Mouse (Mus musculus): ENCODE measurements around the gene Gm45808. TPM values are rescaled to one million over a fixed set of nuclear protein-coding genes. Genes with fewer than 3 reads are reported as not detected.

Gm45808 gene
- polyA plus RNA-seq (2012; rRNA removed) = not detected in 2 replicates

DNA sequence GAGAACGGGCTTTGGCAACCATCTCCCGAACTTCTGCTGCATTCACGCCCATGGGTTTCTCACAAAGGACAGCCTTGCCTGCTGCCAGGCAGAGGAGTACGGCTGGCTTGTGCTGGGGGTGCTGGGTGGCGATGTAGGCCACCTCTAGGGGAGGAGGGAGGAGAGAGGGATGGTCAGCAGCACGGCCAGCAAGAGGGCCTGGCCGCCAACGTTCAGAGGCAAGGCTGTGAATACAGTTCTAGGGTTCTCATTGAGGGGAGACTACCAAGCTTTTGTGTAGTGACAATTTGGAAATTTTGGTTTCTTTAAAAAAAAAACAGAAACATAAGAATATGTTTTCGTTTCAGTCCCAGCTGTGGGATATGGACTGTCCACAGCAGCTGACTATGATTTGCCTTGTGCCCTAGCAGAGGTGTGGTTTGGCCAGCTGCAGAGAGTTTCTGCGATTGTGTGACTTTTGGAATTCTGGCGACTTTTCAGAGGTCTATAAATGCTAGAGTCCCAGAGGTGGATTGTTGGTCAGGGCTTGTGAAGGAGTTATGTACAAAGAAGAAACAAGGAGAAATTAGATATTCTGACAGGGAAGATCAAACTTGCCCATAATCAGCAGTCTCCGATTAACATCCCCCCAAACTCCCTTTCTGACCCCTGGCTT lies at the start of gene Gm45808:
TSS of gene Gm45808 (minus strand) at position 51 of the 655 bp plus-strand sequence.

DNA sequence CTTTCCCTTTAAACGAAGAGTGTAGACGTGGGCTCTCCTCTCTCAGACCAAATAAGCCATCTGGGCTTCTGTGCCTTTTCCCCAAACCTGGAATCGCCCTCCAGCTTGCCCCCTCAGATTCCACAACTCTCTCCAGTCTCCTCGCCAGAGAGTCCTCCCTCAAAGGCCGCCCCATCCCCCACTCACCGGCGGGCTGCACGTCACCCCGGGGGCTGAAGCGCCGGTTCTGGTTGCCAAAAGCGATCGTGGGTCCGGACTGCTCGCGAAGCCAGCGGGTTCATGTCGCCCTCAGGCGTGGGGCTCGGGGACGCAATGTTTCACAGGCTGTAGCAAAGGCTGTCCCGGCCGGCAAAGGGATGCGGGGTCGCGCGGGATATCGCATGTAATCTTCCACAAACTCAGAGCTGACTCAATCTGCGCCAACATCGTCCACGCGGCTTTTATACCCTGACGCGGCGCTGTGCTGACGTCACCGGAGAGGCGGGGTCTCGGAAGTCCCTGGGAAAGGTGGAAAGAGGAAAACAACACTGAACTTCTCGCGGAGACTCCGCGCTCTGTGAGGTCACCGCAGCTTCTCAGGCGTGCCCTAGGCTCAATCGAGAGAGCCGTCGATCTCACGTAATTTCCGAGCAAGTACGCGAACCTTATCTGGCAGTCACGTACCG lies 39.3 kb upstream of the Gm45808 start, which contains the start of the genes Ppp1r15a and Plekha4:
TSS of gene Ppp1r15a (minus strand) at position 460 of the 665 bp plus-strand sequence.
TSS of gene Plekha4 (plus strand) at position 522 of the 665 bp plus-strand sequence.

DNA sequence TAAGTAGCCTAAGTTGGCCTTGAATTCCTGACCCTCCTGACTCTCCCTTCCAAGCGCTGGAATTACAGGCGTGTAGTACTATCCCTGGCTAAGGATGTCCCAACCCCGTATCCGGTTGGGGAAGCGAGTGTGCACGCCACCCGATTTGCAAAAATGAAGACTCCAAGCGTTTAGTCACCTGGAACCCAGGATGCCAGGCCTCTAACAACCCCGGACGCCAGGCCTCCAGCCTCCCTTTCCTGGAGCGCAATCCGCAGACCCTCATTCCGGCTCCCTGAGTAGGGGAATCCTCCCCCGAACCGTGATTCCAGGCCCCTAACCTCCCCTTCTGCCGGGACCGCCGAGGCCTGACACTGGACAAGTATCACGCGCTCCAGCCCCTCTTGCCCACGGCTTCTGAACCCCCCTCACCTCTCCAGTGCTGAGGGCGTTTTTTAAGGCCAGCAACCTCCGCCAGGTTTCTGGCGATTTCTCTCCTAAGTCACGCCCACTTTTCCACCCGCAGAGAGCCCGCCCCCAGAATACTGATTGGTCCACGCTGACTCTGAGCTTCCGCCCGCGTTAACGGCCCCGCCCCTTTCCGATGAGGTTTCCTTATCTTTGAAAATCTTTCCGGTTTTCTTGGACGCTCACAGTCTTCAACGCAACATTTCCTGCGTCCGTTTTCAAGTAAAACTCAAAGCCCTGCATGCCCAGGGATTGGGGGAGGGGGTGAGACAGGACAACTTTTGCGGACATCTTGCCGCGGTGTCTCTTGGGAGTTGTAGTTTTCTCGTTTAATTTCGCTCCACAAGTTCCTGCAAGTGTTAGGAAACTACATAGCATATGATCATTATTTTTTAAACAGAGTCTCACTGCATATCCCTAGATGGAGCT lies 23.5 kb upstream of the Gm45808 start, which contains the start of gene Nucb1:
TSS of gene Nucb1 (minus strand) at position 495 of the 876 bp plus-strand sequence.

DNA sequence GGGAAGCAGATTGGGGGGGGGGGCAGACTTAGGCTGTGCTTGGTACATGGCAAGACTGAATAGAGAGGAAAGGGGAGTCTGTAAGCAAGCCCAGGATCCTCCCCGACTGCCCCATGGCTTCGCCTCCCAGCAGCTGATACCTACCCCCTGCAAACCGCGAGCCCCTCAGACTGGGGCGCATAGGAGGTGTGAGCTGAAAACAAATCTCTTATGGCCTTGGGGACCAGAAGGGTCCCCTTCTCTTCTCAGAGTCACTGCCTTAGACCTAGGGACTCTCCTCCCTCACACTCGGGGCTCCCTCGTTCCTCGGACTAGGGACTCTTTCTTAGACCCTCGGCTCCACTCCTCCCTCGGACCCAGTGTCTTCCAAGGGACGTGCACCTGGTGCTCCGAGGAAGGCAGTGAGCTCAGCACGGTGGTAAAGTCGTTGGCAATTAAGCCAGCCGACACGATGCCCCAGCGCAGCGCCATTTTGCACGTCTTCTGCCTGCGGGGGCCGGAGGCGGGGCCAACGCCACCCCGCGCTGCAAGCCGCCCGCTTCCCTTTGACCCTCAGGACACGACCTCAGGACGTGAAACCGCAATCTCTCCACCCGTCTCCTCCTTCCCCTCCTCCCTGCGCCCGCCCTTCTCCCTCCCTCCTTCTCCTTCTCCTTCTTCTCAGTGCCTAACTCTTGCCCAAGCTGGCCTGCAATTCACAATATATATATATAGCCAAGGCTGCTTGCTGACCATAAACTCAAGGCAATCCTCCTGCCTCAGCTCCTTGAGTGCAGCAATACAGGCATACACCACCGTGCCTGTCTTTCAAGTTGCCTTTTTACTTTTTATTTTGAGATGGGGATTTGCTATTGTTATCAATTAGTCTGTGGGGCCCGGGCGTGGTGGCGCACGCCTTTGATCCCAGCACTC lies 1.9 kb upstream of the Gm45808 start, which contains the start of gene Dhdh:
TSS of gene Dhdh (minus strand) at position 513 of the 912 bp plus-strand sequence.

DNA sequence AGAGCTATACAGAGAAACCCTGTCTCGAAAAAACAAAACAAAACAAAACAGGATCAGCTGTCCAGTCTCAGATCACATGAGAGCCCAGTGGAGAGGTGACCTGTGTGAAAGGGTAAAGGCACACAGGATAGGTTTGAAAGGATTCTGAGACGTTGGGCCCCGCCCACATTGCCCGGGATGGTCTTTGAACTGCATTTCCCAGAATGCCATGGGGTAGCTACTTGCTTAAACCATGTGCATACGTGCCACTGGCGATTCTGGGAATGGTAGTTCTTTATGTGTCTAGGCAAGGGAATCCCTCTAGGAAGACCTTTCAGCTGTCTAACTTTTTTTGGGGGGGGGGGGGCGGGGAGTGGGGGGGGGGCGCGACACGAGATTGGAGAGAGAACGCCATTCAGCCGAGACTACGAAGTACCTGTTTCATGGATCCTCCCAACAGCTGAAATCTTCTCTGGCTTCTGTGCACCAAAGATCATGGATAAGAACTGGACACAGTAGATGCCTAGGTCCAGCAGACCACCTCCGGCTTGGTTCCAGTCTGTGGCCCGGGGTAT lies 5.2 kb downstream of the Gm45808 start, which contains the start of gene Tulp2:
TSS of gene Tulp2 (plus strand) at position 504 of the 554 bp plus-strand sequence.

DNA sequence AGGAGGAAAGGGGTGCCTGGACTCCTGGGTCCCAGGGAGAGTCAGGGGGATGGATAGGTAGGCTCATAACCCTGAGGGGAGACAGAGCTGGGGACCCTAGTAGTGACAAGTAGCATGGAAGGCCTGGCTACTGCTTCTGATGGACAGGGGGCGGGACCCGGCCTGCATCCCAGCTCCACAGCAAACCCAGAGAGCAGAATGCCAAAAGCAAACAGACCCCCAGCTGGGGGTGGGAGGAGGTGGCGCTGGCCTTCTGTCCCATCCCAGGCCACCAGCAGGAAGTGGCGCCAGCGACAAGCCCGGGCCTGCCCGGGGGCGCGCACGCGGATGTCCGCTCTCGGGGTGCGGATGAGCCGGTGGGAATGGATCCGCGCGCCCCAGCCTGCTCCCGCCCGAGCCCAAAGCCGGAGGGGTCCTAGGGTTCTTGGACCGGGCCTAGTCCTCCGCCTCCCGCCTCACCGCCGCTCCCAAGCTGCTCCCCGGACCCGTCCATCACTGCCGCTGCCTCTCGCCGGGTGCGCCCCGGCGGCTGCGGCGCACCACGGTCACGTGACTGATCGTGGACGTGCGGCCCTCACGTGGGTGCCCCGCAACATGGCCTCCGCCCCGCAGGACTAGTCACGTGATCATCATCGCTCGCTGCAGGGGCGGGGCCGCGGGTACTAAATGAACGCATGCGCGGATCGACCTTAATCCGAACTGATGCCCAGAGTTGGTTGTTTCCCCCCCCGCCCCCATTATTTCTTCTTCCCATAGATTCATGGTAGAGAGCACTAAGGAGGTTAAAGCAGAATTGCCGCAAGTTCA lies 20.1 kb downstream of the Gm45808 start, which contains the start of gene Bax:
TSS of gene Bax (minus strand) at position 616 of the 807 bp plus-strand sequence.

DNA sequence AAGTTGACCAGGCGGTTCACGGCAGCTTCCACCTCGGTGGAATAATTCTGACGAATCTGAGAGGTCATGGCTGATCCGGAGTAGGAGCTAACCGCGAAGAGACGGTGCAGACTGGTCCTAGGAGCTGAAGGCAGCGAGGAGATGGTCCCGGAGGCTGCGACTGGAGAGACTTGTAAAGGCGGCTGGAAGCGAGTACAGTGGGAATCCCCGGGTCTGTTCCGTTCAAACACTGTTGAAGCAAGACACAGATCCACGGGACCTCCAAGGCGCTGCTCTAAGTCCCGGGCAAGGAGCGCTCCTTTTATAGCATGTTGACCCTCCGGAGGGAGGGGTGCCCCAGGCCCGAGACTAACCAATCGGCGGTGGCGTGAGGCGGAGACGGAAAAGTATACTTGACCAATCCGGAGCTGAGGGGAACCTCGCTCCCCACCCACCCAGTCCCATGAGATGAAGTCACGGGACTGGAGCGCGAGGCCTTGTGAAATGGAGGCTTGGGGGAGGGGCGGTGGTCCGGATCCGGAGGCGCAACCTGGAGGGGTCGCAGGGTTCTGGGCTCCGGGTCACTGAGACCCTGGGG lies 27.0 kb downstream of the Gm45808 start, which contains the start of gene Ftl1:
TSS of gene Ftl1 (minus strand) at position 321 of the 577 bp plus-strand sequence.

DNA sequence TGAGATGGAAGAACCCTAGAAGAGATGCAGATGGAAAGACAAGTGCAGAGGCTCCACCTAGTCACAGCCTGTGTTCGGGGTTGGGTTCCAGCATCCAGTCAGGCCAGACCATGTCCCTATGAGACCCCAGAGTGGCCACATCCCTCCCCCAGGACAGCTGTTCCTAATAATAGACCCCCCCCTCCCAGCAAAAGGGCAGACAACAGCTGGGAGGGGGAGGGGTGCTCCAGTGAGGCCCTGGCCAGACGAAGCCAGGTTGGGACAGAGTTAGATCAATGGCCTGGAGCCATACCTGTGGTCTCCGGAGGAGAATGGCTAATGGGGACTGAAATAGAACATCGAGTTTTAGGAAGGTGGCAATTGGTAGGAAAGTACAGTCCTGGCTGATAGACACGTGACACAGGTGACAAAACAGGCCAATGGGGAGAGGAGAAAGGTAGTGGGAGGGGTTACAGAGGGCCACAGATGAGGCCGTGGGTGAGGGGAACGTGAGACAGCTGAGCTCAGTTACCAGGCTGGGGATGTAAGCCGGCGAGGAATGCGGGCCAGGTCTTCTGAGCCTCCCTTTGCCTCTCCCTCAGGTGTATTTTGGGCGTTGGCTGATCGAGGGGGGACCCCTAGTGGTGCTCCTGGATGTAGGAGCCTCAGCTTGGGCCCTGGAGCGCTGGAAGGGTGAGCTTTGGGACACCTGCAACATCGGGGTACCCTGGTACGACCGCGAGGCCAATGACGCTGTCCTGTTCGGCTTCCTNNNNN lies 48.9 kb downstream of the Gm45808 start, which contains the start of gene Ruvbl2:
TSS of gene Ruvbl2 (minus strand) at position 576 of the 756 bp plus-strand sequence.

DNA sequence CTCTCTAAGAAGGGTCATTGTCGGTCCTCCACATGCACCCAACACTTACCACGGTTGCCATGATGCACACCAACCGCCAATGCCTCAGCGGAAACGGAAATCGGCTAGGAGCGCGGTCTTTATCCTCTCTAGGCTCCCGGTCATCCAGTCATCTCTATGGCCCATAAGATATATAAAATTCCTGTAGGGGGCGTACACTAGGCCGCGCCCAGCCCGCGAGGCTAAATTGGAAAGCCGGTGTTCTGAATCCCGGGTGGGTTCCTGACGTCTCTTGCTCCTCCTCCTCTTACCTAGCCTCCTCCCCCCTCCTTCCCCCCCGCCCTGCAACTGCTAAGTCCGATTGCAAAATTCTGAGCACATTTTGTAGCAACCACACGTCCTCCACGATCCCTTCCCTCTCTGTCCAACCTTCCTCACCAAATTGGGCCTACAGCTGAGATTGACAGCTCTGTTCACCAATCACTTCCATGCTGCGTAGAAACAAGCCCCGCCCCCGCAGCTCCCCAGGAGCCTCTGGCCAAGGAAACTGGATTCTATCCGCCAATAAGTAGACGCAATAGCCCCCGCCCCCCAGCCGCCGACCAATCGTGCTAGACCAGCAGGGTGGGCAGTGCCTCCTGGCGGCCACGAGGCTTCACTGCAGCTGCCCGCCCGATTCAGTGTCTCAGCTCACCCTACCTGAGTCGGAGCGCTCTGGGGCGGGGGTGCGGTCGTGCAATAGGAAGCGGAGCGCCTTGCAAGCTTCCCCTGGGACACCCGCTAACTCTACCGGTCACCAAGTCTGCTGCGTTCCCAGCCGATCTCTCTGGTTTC lies 52.2 kb downstream of the Gm45808 start, which contains the start of gene Gys1:
TSS of gene Gys1 (plus strand) at position 642 of the 813 bp plus-strand sequence.

DNA sequence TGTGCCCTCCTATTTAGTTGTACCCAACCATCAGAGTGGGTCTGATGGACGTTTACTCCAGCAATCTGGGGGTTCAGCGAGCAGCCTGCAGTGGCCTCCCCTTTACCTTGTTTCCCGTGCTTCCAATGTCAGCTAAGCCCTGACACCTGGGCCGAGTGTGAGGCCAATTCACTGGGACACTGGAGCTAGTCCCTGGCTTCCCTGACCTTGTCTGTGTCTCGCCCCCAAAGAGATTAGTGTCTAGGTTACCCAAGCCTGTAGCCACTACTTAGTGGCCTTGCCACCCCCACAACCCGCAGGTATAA lies 66.0 kb downstream of the Gm45808 start, which contains the start of gene Lhb:
TSS of gene Lhb (plus strand) at position 206 of the 305 bp plus-strand sequence.

Other genes starting within 250 kb of the Gm45808 start
- gene Cd37, start 247.7 kb downstream of the Gm45808 start, polyA plus RNA-seq (2012; rRNA removed) = 13.2 and 14.5 TPM in 2 replicates
- gene Slc6a16, start 245.7 kb downstream of the Gm45808 start, polyA plus RNA-seq (2012; rRNA removed) = 0.15 and 0.40 TPM in 2 replicates
- gene Slc6a21, start 209.3 kb downstream of the Gm45808 start, polyA plus RNA-seq (2012; rRNA removed) = 0.24 TPM in 1 of 2 replicates, not detected in the other
- 58.6 and 62.0 TPM in 2 replicates for gene Trpm4, start 153.0 kb downstream of the Gm45808 start, polyA plus RNA-seq (2012; rRNA removed)
- gene Hrc, start 151.5 kb downstream of the Gm45808 start, polyA plus RNA-seq (2012; rRNA removed) = 0.46 and 0.51 TPM in 2 replicates
- 11.9 and 12.1 TPM in 2 replicates for gene Ppfia3, start 119.8 kb downstream of the Gm45808 start, polyA plus RNA-seq (2012; rRNA removed)
- 43.0 and 49.1 TPM in 2 replicates for gene Lin7b, start 116.2 kb downstream of the Gm45808 start, polyA plus RNA-seq (2012; rRNA removed)
- gene Snrnp70, start 91.1 kb downstream of the Gm45808 start, polyA plus RNA-seq (2012; rRNA removed) = 271 and 341 TPM in 2 replicates
- gene Kcna7, start 81.2 kb downstream of the Gm45808 start, polyA plus RNA-seq (2012; rRNA removed) = 0.28 and 0.36 TPM in 2 replicates
- gene Ntf5, start 73.1 kb downstream of the Gm45808 start, polyA plus RNA-seq (2012; rRNA removed) = 3.7 and 3.9 TPM in 2 replicates
- 30.6 and 32.8 TPM in 2 replicates for gene Lhb, start 66.0 kb downstream of the Gm45808 start, polyA plus RNA-seq (2012; rRNA removed)
- 61.3 and 69.1 TPM in 2 replicates for gene Gys1, start 52.0 kb downstream of the Gm45808 start, polyA plus RNA-seq (2012; rRNA removed)
- gene Ruvbl2, start 48.7 kb downstream of the Gm45808 start, polyA plus RNA-seq (2012; rRNA removed) = 136 and 158 TPM in 2 replicates
- 3,494 and 4,463 TPM in 2 replicates for gene Ftl1, start 26.9 kb downstream of the Gm45808 start, polyA plus RNA-seq (2012; rRNA removed)
- gene Bax, start 19.9 kb downstream of the Gm45808 start, polyA plus RNA-seq (2012; rRNA removed) = 193 and 194 TPM in 2 replicates
- 33.8 and 34.3 TPM in 2 replicates for gene Tulp2, start 4.9 kb downstream of the Gm45808 start, polyA plus RNA-seq (2012; rRNA removed)
- gene Dhdh, start 2.0 kb upstream of the Gm45808 start, polyA plus RNA-seq (2012; rRNA removed) = 5.4 and 8.6 TPM in 2 replicates
- 409 and 461 TPM in 2 replicates for gene Nucb1, start 23.6 kb upstream of the Gm45808 start, polyA plus RNA-seq (2012; rRNA removed)
- gene Ppp1r15a, start 39.5 kb upstream of the Gm45808 start, polyA plus RNA-seq (2012; rRNA removed) = 57.1 and 60.9 TPM in 2 replicates
- 29.4 and 35.1 TPM in 2 replicates for gene Plekha4, start 39.5 kb upstream of the Gm45808 start, polyA plus RNA-seq (2012; rRNA removed)
- gene Hsd17b14, start 68.1 kb upstream of the Gm45808 start, polyA plus RNA-seq (2012; rRNA removed) = 1.4 and 3.4 TPM in 2 replicates
- 129 and 164 TPM in 2 replicates for gene Bcat2, start 83.3 kb upstream of the Gm45808 start, polyA plus RNA-seq (2012; rRNA removed)
- gene Fgf21, start 128.7 kb upstream of the Gm45808 start, polyA plus RNA-seq (2012; rRNA removed) = 0.21 and 0.23 TPM in 2 replicates
- gene Fut1, start 130.5 kb upstream of the Gm45808 start, polyA plus RNA-seq (2012; rRNA removed) = 0.13 and 0.14 TPM in 2 replicates
- gene Izumo1, start 135.0 kb upstream of the Gm45808 start, polyA plus RNA-seq (2012; rRNA removed) = 0.38 and 0.40 TPM in 2 replicates
- gene Rasip1, start 140.7 kb upstream of the Gm45808 start, polyA plus RNA-seq (2012; rRNA removed) = 34.6 and 43.6 TPM in 2 replicates
- 9.0 and 9.6 TPM in 2 replicates for gene Mamstr, start 153.2 kb upstream of the Gm45808 start, polyA plus RNA-seq (2012; rRNA removed)
- 8.6 and 9.1 TPM in 2 replicates for gene Fut2, start 179.6 kb upstream of the Gm45808 start, polyA plus RNA-seq (2012; rRNA removed)
- gene Ntn5, start 197.2 kb upstream of the Gm45808 start, polyA plus RNA-seq (2012; rRNA removed) = 1.6 and 2.1 TPM in 2 replicates
- gene Sec1, start 207.6 kb upstream of the Gm45808 start, polyA plus RNA-seq (2012; rRNA removed) = 0.73 and 0.98 TPM in 2 replicates
- gene Car11, start 213.0 kb upstream of the Gm45808 start, polyA plus RNA-seq (2012; rRNA removed) = 18.0 and 20.0 TPM in 2 replicates
- gene Dbp, start 218.3 kb upstream of the Gm45808 start, polyA plus RNA-seq (2012; rRNA removed) = 92.6 and 115 TPM in 2 replicates
- gene Rpl18, start 228.6 kb upstream of the Gm45808 start, polyA plus RNA-seq (2012; rRNA removed) = 1,751 and 1,782 TPM in 2 replicates
- gene Sphk2, start 231.2 kb upstream of the Gm45808 start, polyA plus RNA-seq (2012; rRNA removed) = 88.6 and 89.2 TPM in 2 replicates
- gene Fam83e, start 234.4 kb upstream of the Gm45808 start, polyA plus RNA-seq (2012; rRNA removed) = 1.4 and 2.3 TPM in 2 replicates
- gene Spaca4, start 239.0 kb upstream of the Gm45808 start, polyA plus RNA-seq (2012; rRNA removed) = not detected in 2 replicates

All from ovary, adult 2 months (tissue).